Mouse (Mus musculus): ENCODE data around the gene Acp4. TPM values are rescaled to one million over a fixed set of nuclear protein-coding genes. Genes with fewer than 3 reads are reported as not detected.
"Not testable (repeated sequence)": the region's sequence is repeated elsewhere in the genome, so short reads cannot be mapped to it uniquely, and the experiment has no call there.

Acp4 gene
- total RNA-seq (2021) = not detected
- long read RNA-seq, experiment 1 = 0 reads
- long read RNA-seq, experiment 2 = 0 reads

DNA sequence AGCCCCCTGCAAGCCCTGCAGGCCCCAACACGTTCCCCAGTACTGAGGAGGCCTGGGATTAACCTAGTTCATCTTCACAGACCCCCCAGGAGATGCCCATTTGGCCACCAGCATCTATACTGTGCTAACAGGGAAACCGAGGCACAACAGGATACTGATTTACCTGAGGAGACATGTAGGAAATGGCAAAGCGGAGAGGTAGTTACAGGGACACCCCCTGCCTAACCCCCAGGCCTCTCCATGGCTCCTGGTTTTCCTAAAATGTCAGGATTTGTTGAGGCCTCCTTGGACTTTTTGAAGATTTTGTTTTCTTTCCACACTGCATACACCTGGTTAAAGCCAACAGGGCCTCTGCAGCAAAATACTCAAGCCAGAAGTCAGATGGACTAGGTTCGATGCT, at the start of gene Acp4:
TSS of gene Acp4 (minus strand) at position 101 of the 400 bp plus-strand sequence.
- DNase-seq = no peak

DNA sequence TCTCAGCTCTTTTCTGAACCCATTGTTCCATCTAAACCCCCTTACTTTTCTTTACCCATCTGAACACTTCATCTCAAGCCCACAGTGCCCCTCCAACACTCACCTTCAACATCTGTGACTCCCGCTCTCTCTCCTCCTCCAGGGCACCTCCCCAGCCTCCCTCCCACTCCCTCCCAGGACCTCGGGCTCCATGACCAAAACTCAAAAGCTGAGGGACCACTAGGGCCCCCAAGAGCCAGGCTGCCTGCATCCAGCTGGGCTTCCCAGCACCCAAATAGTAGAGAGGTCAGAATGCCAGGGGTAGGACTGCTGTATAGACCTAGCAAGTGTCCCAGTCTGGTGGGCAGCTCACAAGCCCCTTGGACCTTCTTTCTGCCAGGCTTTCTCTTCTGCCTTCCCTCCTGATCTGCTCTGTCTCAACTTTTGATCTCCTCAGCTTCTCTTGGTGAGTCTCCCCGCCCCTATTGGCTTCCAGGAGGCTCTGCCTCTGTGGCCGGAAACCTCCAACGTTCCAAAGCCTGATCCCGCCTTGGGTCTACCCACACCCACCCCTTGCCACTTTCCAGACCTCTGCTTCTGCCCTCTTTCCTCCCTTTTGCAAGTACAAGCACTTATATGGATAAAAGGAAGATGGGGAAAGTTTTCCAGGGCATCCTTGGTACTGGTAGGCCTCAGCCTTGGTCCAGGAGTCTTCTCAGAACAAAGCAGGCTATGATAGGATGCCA, 49.5 kb upstream of the Acp4 start, which contains the start of gene Clec11a:
TSS of gene Clec11a (minus strand) at position 387 of the 725 bp plus-strand sequence.
- DNase-seq = no peak

DNA sequence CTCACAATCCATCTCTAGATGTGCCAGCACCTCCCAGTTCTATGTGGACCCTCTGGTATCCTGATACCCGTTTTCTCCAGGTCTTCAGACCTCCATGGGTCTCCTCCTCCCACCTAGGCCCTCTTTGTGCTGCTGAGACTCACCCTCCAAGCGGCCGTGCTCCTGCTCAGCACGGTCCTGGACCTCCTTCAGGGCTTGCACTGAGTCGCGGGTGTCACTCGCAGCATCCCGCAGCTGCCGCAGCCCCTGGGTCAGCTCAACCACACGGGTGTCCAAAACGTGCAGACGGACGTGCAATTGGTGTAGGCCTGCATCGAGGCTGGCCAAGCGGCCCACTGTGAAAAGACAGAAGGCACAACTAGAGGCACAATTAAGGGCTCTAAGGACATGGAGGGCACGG, 48.5 kb upstream of the Acp4 start:
- DNase-seq = no peak

DNA sequence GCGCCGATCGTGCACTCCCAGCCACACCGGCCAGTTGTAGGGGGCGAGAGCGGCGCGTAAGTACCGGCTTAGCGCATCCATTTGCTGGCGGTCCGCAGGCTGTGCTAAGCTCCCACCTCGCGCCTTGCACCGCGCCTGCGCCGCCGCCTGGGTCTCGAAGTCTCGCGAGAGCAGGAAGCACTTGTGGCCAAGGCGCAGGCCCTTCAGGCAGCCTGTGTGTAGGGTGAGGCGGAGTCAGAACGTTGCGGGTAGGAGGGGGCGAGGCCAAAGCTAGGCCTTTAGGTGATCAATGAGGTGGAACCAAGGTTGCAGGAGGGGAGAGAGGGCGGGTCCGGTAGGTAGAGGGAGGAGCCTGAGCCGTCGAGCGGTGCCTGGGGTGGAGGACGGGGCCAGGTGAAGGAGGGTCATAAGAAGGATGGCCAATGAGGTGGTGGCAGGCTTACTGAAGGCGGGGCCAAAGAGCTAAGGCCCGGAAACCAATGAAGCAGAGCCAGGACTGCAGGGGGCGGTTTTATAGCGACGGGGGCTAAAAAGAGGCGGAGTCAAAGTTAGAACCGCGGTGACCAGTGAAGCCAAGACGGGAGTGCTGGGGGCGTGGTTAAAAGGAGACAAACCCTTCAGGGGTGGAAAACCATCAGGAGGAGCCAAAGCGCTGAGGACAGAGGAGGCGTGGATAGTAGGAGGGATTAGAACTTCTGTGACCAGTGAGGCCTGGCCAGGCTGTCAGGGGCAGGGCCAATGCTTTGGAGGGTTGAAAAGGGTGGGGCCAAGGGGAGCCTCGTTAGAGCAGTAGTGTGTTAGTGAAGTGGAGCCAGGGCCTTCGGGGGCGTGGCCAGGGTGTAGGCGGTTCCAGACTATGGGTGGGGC, 47.8 kb upstream of the Acp4 start:
- peak; percentile 92 for DNase-seq

DNA sequence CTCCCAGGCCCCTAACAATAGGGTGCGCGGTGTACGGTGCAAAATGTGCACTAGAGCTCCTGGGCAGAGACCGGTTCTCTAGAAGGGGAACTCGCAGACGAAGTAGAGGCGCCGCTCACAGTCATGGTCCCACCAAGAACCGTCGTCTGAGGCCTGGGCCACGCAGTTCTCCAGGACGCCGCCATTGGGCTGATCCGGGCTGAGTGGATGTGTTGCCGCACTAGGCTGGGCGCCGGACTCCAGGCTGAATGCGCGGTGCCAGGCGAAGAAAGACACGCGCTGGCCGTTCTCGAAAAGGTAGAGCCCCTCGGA, 47.2 kb upstream of the Acp4 start:
- DNase-seq = no peak

DNA sequence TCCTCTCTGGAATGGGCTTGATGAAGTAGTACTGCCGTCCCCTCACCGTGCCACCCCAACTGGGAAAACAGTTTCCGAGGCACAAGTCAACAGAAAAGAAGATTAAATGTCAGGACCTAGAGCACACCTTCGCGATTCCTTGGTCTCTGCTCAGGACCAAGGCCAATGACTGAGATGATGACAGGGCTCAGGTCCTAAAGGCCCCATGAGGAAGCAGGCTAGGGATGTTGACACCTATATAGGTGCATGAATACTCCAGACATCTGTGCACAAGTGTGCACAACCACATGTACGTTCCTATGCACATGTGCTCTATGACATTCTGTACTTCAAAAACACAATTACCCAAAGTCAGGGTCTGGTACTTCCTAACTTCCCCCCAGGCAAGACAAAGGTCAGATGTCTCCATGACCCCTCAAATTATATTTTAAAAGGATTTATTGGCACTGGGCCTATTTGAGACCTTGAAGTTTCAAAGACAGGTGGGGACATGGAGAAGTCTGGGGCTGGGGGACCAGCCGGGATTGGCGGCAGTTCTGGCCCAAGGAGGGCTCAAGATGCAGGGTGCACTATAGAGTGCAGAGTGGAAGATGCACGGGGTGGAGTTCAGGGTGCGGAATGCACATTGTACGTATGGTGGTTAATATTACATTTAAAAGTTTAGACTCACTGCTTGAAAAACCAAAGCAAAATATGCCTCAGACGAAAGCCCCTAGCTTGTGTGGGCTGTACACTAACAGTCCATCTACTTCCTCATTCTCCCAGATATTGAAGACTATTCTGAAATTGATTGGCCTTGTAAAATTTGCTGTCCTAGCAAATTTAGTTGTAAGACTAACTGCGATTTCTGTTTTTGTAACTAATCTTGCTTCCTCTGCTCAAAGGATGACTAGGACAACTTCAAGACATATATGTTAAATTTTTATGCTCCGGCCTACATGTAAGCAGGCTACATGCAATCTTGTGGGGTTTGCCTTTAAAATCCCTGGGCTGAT, 46.5 kb upstream of the Acp4 start:
- no peak for DNase-seq

DNA sequence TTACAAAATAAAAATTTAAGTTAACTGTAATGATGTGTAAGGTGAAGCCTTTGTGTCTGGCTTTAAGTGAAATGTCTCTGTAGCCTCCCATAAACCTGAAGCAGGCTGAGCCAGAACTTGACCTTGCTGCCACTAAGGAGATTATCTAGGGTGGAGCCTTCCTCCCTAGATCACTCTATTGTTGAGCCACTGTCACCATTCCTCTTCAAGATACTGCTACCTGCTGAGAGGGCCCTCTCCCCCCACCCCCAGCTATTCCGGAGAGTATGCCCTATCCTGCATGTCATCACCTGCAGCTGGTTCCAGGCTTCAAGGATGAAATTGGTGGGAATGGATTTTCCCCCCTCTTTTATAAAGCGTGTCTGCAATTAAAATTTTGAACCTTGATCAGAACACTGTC, 40.3 kb upstream of the Acp4 start:
- not testable (repeated sequence) for DNase-seq

DNA sequence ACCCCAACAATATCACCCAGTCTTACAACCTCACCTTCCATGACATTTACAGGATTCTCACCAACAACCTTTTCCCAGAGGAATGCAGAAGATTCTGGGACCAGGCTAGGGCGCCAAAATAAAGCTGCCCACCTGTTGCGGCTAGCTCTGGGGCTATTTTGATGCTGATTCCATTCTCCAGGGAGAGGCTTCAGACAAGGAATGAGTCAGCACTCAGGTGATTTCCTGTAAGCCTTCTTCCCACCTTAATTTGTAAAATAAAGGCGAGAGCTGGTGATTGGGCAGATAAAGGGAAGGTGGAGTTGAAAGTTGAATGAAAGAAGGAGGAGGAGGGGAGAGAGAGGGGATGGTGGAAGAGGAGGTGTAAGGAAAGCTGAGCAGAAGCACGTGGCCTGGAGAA, 34.2 kb upstream of the Acp4 start:
- no peak for DNase-seq

DNA sequence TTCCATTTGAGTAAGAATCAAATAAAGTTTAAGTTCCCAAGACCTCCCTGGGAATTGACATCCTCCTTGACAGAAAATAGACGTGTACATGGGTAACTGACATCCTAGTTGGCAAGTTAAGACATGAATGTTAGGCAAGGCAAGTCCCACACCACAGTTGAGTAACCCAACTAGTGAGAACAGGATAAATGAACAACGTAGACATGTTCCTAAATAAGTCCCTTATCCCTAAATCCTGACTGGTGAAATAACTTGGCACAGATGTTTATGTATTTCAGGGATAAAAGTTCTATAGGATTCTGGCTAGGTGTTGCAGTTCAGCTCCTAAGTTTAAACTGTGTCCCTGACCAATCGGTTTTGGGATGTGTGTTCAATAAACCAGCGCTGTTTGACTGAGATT, 33.8 kb upstream of the Acp4 start:
- no peak for DNase-seq

DNA sequence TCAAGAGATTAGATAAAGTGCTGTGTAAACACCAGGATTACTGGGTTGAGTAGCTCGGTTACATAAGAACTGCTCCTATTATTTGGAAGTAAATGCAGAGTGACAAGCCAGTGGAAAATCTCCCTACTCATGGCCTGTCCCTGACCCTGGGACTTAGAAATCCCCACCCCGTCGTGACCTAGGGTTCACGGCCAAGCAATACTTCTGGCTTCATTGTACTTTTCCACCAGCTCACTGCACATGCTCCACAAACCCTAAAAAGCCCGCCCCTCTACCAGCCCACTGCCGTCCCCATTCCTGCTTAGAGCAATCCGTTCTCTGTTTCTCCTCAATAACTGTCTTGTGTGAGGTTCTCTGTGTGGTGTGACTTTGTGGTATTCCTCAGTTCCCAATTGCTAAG, 30.6 kb upstream of the Acp4 start:
- no peak for DNase-seq

DNA sequence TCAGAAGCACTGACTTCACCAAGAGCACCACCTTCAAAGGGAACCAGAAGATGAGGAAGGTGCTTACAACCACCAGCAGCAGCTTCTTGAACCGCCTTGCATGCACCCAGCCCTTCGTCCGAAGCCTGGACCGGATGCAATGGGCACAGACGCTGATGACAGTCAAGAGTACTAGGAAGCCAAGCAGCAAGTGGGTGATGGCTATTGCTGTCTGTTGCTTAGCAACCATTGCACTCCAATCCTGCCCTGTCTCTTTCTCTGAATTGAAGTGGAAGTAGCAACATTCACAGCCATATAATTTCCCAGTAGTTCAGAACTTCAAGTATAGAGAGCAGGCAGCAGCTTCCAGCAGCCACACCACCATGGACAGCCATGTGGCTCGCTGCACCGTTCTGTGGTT, 24.4 kb upstream of the Acp4 start:
- DNase-seq = no peak

DNA sequence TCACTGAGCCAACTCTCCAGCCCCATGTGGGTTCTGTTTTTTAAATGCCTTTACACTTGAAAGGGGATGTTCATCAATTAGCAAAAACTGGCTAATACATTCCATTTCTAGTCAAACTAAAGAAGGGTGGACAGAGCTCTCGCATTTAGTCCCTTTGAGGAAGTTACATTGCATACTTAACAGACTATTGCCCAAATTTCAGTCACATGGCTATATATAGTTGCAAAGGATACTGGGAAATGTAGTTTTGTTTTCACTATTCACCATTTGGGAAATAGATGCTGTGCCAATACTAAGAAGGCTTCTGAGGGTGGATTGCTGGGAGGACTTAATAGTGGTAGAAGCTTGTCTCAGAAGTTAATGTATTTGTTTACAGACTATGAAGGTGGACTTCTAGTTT, 23.8 kb upstream of the Acp4 start:
- DNase-seq = no peak

DNA sequence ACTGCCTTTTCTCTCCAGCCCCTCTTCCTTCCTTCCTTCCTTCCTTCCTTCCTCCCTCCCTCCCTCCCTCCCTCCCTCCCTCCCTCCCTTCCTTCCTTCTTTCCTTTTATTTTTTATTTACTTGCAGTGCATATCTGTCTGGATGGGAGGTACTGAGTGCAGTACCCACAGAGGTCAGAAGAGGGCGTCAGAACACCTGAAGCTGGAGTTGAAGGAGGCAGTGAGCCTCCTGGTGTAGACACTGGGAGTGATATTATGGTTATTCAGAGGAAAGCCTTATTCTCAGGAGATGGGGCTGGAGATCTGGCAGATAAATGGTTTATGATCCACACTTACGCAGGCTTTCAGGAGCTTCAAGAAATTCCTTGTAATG, 20.1 kb upstream of the Acp4 start:
- no peak for DNase-seq

DNA sequence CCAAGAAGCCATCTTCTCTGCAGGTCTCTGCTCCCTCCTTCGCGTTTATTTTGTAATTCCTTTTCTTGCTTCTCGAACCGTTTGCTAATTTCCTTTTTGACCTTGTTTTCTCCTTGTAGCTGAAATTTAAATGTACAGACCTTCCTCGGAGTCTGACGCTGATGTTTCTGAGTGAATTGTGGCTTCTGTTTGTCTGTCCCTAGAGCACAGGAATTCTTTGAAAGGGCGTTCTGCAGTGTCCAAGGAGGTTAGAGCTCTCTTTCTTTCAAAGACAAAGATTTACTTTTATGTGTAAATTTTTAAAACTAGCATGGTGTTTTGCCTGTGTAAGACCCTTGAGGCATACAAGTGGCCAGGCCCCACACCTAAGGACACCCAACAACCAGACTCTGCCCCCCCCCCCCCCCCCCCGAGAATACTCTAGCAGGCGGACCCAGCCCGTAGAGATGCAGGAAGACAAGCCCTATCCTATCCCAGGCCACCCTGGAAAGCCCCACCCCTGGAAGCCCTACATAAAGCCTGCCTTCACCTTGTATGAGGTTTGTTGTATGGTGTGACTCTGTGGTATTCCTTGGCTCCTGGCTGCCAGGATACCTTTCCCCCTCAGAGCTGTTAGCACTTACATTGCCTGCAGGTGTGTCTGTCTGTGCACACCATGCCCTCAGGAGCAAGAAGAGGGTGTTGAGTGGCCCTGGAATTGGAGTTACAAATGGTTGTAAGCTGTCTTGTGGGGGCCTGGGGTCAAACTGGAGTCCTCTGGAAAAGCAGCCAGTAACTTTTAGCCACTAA, 19.5 kb upstream of the Acp4 start:
- DNase-seq = no peak

DNA sequence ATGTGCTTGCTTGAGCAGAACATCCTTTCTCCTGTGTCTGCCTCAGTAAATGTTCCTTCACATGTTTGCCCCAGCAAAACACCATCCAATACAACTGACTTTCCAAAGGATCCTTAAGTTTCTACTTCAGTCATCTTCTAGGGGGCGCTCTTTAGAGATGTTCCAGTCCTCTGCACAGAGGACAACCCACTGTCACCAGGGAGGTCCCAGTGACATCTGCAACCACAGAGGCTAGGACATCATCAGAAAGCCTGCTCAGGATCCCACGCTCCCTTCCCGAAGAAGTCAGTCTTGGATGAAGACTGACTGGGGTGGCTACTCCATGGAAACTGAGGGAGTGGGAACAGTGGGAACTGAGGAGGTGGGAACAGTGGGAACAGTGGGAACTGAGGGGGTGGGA, 18.4 kb upstream of the Acp4 start:
- no peak for DNase-seq

DNA sequence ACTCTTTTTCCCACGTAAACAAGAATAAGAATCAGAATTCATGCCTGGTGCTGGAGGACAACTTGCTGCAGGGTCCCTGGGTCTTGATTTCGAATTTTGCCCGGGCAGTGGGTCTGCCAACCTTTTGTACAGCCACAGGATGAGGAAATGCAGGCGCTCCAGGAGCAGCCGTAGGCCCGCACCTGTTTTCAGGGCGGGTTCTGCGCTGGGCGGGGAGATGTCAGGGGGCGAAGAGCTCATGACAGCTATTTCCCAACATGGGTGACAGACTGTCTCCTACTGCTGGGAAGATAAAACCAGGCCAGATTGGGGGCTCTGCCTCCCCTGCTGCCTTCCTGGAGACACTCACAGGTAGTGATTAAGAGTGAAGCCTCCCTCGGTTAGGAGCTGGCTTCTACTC, 16.9 kb upstream of the Acp4 start:
- no peak for DNase-seq

DNA sequence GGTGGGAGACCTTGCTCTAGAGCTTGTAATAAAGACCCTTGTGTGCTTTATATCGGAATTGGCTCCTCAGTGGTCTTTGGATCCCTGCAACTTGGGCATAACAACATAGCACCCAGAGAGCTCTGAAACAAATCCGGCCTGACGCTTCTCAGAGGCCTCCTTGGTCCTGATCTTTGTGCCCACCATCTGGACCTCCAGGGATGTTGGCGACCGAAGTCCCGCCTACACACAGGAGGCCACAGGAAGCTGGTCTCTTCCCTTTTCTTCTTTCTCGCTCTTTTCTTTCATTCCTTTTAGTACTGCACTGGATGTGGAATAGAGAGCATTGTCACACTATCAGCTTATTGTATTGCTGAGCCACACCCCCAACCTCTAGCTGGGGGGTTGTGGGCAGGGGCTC, 16.3 kb upstream of the Acp4 start:
- DNase-seq = no peak

DNA sequence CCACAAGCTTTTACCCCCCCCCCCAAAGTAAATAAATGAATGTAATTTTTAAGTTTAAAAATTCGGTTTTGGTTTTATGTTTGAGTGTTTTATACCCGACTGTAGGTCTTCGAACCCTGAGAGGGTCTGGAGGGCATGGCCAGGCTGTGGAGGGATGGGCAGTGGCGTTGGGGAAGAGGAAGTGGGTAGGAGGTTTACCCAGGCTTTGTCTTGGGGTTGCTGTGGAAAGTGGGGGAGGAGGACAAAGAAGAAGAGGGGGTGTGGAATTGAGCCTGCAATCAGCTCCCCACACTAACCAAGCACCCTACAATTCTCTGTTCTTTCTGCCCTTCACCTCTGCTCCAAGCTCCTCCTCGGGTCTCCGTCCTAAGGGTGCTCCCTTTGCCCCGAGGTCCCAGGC, 15.4 kb upstream of the Acp4 start:
- no peak for DNase-seq

DNA sequence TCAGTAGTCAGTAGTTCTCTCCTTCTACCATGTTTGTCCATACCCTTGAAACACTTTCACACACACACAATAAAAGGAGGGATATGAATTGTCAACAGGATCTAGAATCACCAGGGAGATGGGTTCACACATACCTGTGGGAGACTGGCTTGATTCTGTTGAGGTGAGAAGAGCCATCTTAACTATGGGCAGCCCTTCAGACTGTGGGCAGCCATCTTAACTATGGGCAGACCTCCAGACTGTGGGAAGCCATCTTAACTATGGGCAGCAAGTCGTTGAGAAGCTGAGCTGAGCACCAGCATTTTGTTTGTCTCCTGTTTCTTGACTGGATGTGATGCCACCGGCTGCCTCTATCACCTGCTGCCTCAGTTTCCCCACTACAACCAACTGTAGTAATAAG, 14.1 kb upstream of the Acp4 start:
- no peak for DNase-seq

DNA sequence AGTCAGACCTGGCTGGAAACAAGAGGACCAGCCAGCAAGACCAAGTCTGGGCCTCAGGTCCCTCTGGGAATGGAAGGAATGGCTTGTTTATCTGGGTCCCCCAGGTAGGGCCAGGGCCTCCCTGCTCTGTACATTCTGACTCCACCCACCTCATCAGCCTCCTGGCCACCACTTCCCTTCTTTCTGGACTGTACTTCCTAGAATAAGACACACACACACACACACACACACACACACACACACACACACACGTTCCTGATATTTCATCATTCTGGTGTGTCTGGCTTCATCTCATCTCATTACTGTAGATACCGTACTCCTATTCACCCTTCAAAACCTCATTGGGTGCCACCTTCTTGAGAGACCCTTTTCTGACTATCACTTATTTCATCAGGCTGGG, 12.2 kb upstream of the Acp4 start:
- DNase-seq = no peak

DNA sequence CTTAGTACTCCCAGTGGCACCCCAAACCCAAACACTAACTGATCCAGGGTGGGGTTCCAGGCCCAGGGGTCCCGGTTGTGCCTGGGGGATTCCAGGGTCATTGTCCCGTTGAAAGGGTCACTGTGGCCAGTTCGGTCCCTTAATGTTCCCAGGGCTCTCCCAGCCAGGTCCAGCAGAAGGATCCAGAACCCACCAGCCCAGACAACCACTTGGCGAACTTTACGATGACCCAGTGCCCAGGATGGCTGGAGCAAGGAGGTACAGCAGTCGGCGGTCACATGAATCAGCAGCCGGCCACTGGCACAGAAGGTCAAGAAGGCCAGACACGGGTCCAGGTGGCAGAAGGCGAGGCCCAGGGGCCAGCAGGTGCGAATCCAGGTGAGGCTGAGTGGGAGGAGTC, 10.9 kb upstream of the Acp4 start:
- DNase-seq = no peak

Data from gastrocnemius, postnatal 10 days (tissue).